Mouse (Mus musculus) heart, postnatal 36 days (tissue): ENCODE results near the gene Cdca7. TPM values are rescaled to one million over a fixed set of nuclear protein-coding genes. Genes with fewer than 3 reads are reported as not detected.
A peak's percentile ranks its signal among the peaks of the same experiment; 100 is the strongest.

Experiments
- DNase-seq, 2 experiments: peaks; one replicate each; pipeline ENCODE4 v3.0.0; 2021 to 2022
- intact Hi-C: fragments of 180-260 bp; cut with DNase I; formaldehyde crosslinking; loops from one replicate; pipeline ENCODE4 v1.15.1; 2025
- total RNA-seq, 2 experiments: library from RNA; stranded (reverse); gene quantifications; 2 replicates each; pipeline ENCODE4 v1.2.3; 2021

Cdca7 gene
- total RNA-seq, 2 experiments from 2014 or later = 1.9 to 2.0 TPM

- no peak for DNase-seq
- intact Hi-C loops = no loop called here
Observed at GRCm38 (mm10) chr2:72479818-72480217, 3.9 kb downstream of the Cdca7 start.

- intact Hi-C loops = no loop called here
- DNase-seq = no peak
Observed at GRCm38 (mm10) chr2:72491650-72492049, 15.7 kb downstream of the Cdca7 start.

- DNase-seq = no peak
- intact Hi-C loops = no loop called here
Observed at GRCm38 (mm10) chr2:72493039-72493438, 17.1 kb downstream of the Cdca7 start.

- intact Hi-C loops = no loop called here
- no peak for DNase-seq
Observed at GRCm38 (mm10) chr2:72499074-72499721, 23.2 kb downstream of the Cdca7 start.

- DNase-seq = no peak
- intact Hi-C loops = no loop called here
Observed at GRCm38 (mm10) chr2:72499782-72500411, 23.9 kb downstream of the Cdca7 start.

GRCm38 (mm10) chr2:72502041-72502813 lies 26.3 kb downstream of the Cdca7 start:
- intact Hi-C loops = no loop called here
- no peak for DNase-seq

- DNase-seq = no peak
- intact Hi-C loops = no loop called here
Observed at GRCm38 (mm10) chr2:72503646-72504045, 27.7 kb downstream of the Cdca7 start.

GRCm38 (mm10) chr2:72507855-72508635 lies 32.1 kb downstream of the Cdca7 start:
- intact Hi-C loops = no loop called here
- no peak for DNase-seq

- intact Hi-C loops = no loop called here
- DNase-seq = no peak
Observed at GRCm38 (mm10) chr2:72508891-72509290, 32.9 kb downstream of the Cdca7 start.

GRCm38 (mm10) chr2:72515526-72515925 lies 39.6 kb downstream of the Cdca7 start:
- intact Hi-C loops = loop anchor here (10.0 kb wide), 2 partner anchors 209 to 459 kb away; no protein-coding TSS in a partner anchor

GRCm38 (mm10) chr2:72515971-72516719 lies 40.2 kb downstream of the Cdca7 start:
- DNase-seq = peak; percentile 82 to 85
- intact Hi-C loops = loop anchor here (1.0 to 10.0 kb wide), 5 partner anchors 104 to 762 kb away; no protein-coding TSS in a partner anchor

More at GRCm38 (mm10) chr2:72515526-72515925, 39.6 kb downstream of the Cdca7 start:
- no peak for DNase-seq

- intact Hi-C loops = loop anchor here (1.0 to 10.0 kb wide), 5 partner anchors 104 to 762 kb away; no protein-coding TSS in a partner anchor
- no peak for DNase-seq
Observed at GRCm38 (mm10) chr2:72516720-72517089, 40.7 kb downstream of the Cdca7 start.

- DNase-seq = no peak
- intact Hi-C loops = no loop called here
Observed at GRCm38 (mm10) chr2:72524022-72524421, 48.1 kb downstream of the Cdca7 start.

GRCm38 (mm10) chr2:72525556-72525955 lies 49.6 kb downstream of the Cdca7 start:
- intact Hi-C loops = no loop called here

GRCm38 (mm10) chr2:72529026-72529357 lies 53.0 kb downstream of the Cdca7 start:
- intact Hi-C loops = no loop called here
- DNase-seq = no peak

More at GRCm38 (mm10) chr2:72525556-72525955, 49.6 kb downstream of the Cdca7 start:
- DNase-seq = no peak

GRCm38 (mm10) chr2:72529358-72530319 lies 53.7 kb downstream of the Cdca7 start:
- no peak for DNase-seq
- intact Hi-C loops = no loop called here

- no peak for DNase-seq
- intact Hi-C loops = no loop called here
Observed at GRCm38 (mm10) chr2:72535889-72536288, 59.9 kb downstream of the Cdca7 start.
